Mouse (Mus musculus) liver, embryonic 18 days (tissue): Measurements from ENCODE around the gene Olfr448. TPM values are rescaled to one million over a fixed set of nuclear protein-coding genes. Genes with fewer than 3 reads are reported as not detected.

ENCODE experiments used
- polyA plus RNA-seq: library from polyadenylated mRNA; depleted of rRNA; stranded (reverse); fragments of >200 nt; gene quantifications from 2 replicates; pipeline ENCODE4 v1.2.3, GENCODE M21; 2012; rRNA removed

The Olfr448 gene
- polyA plus RNA-seq: not detected in 2 replicates

DNA sequence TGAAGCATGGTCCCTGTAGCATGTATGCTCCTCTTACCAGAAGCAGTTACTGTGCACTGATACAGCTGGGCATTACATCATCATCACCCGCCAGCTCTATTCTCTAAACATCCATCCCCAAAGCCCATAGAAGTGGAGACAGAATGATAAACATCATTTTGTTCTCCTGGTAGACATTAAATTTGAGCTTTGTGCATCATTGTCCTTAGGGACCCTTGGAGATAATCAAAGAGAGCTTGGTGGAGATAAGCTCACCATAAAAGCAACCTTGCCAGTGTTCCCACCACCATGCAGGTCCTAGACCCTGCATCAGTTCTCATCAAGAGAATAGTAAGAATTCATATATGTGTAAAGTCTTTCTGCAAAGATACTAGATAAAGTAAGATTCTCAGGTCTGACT, at the start of gene Olfr448:
Gene Olfr448 (plus strand): TSS at position 301 of the 400 bp plus-strand sequence.

DNA sequence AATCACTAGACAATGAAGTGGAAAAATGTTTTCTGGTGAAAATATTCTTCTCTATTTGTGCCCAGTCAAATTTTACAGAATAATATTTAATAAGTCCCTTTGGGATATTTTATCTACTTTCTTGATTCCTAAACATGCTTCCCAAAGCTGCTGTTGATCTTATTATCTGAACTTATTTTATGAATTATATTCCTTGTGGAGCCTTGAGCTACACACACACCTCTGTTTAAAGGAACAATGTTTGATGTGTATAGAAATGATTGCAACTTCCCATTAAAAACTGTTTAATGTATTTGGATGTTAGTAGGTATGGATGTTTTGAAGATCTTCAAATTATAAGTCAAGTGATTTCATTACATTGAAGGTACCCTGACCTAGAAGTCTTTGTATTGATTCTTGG, 18.3 kb downstream of the Olfr448 start, which contains the start of gene Olfr447:
Gene Olfr447 (plus strand): TSS at position 301 of the 400 bp plus-strand sequence.

DNA sequence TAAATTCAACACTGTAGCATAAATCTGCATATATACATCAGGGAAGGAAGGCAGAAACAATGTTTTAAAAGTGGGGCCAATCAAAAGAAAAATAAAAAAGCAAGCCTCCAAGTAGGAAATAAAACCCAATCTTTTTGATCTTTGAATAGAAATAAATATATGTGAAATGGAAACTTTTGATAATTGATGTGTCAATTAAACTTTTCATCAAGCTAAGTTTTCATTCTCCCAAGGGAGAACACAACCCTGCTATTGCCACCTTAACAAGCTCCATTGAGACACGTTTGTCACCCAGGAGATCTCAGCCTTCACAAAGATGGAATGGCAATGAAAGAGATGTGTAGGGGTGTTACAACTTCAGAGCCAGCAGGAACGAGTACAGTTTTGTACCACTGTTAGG, 30.8 kb downstream of the Olfr448 start, which contains the start of gene Olfr446:
Gene Olfr446 (plus strand): TSS at position 301 of the 400 bp plus-strand sequence.

Other genes with a start within 250 kb of the Olfr448 start
- 0.10 and 0.15 TPM in 2 replicates for gene Tcaf2, start 245.2 kb upstream of the Olfr448 start, polyA plus RNA-seq
- 3.1 TPM in 2 replicates for gene Tcaf1, start 180.4 kb upstream of the Olfr448 start, polyA plus RNA-seq
- not detected in 2 replicates for gene Olfr453, start 151.1 kb upstream of the Olfr448 start, polyA plus RNA-seq
- gene Olfr38, start 134.0 kb upstream of the Olfr448 start, polyA plus RNA-seq: not detected in 2 replicates
- gene Olfr452, start 105.3 kb upstream of the Olfr448 start, polyA plus RNA-seq: not detected in 2 replicates
- gene Olfr450, start 78.5 kb upstream of the Olfr448 start, polyA plus RNA-seq: not detected in 2 replicates
- gene Olfr449, start 56.1 kb upstream of the Olfr448 start, polyA plus RNA-seq: not detected in 2 replicates
- not detected in 2 replicates for gene Olfr447, start 18.4 kb downstream of the Olfr448 start, polyA plus RNA-seq
- gene Olfr446, start 30.9 kb downstream of the Olfr448 start, polyA plus RNA-seq: not detected in 2 replicates
- not detected in 2 replicates for gene Olfr444, start 58.6 kb downstream of the Olfr448 start, polyA plus RNA-seq
- not detected in 2 replicates for gene Olfr441, start 215.9 kb downstream of the Olfr448 start, polyA plus RNA-seq